Mouse (Mus musculus): ENCODE results near the gene Rbfox2.

DNA sequence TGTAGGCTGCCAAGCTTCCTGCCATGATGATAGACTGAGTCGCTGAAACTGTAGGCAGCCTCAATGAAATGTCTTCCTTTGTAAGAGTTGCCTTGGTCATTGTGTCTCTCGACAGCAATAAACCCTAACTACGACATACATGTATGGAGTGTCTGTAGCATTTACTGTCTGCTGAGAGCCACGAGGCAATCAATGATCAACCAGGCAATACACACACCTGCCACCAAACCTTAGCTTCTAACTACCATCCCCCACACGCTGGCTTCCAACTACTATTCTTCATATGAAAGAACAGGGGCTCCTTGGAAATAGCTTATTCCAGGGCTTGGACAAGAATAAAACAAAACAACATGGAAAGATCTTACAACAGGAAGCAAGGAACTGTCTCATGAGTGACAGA, 42.5 kb downstream of the Rbfox2 start:
- no peak for TF ChIP-seq CTCF (conservative IDR thresholded peaks at IDR 0.05; ENCODE audit: low read length)
- TF ChIP-seq POU5F1 (IDR thresholded peaks at IDR 0.05; ENCODE audit: borderline replicate concordance, low read length): no peak
- no peak for TF ChIP-seq NANOG (IDR thresholded peaks at IDR 0.05; ENCODE audit: borderline replicate concordance, low read length)

All from E14TG2a.4 (cell line).